Mouse (Mus musculus): ENCODE results near the gene Fyco1.
"Not testable (repeated sequence)": the region's sequence is repeated elsewhere in the genome, so short reads cannot be mapped to it uniquely, and the experiment has no call there.

Fyco1 gene

DNA sequence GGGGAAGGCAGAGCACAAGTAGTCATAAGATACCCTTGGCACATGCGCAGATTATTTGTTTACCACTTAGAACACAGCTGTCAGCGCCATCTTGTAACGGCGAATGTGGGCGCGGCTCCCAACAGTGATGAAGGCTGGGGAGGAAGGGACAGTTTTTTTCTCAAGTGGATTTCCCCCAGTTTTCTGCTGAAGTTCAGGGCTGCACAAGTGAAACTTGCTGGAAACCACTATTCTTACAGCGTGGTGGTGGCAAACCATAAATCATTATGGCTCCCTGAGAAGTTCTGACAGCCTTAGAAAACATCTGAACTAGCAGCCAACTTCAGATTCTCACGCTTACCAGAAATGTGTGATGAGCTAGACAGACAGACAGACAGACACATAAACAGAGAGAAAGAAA is 102.0 kb downstream of the Fyco1 start:
- DNase-seq (ENCODE audit: extremely low spot score, low read depth, low spot score): not testable (repeated sequence)

DNA sequence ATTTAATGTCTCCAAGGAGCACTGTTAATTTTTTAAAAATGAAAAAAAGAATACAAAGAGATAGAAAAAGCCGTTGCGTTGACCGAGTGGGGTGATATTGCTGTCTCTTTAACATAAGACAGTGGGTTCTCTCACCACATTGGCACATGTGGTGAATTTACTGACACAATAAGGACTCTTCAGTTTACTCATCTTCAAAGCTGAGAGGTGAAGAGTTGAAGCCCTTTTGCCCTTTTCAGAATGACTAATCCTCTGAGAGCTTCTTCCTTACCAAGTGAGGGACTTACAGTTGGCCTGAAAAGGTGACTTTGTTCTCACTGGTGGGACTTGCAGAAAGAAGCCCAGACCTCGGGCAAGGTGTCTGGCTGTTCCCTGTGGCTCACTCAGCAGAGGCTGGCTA is 110.9 kb downstream of the Fyco1 start:
- DNase-seq (ENCODE audit: extremely low spot score, low read depth, low spot score): no peak
